Comparison of ENCODE assay signal across 8 mouse cellular contexts in genomic region chr2:164938146-164939091, GRCm38 (mm10). TPM values are rescaled to one million over a fixed set of nuclear protein-coding genes. Genes with fewer than 3 reads are reported as not detected.
DNase-seq lines count a peak whose midpoint lies in the region; ATAC-seq and TF ChIP-seq lines count a peak whose summit lies in the region.

No protein-coding gene starts in this region.

- H3K4me1 ChIP-seq in heart, postnatal 0 days (ENCODE audit: control insufficient read depth, insufficient read depth), result no peaks in the 10 kb centered on the region; the same call in 1 of the 2 replicates
- peaks cover 2% of the 10 kb centered on the region for H3K4me1 ChIP-seq in lung, embryonic 14.5 days (ENCODE audit: insufficient read depth)

- peak; percentile 25; the same call in 1 of the 2 replicates for ATAC-seq in heart, postnatal 0 days (ENCODE audit: insufficient read depth, low read depth)
- ATAC-seq in lung, embryonic 14.5 days (ENCODE audit: insufficient read depth), result peak; percentile 74

- peak; percentile 40 to 47 for DNase-seq in spleen, postnatal 36 days (ENCODE audit: low spot score in 2 of 2)
- no peak for DNase-seq in spleen, postnatal 14 days (ENCODE audit: low spot score in 2 of 2)
- DNase-seq in embryo, embryonic 10.5 days (ENCODE audit: low spot score), result peak; percentile 64
- DNase-seq in heart, postnatal 0 days (ENCODE audit: low spot score), result peak; percentile 20
- DNase-seq in kidney, postnatal 4 days, result peak; percentile 59 to 70
- peak; percentile 69 for DNase-seq in lung, embryonic 14.5 days
- peak; percentile 41 for DNase-seq in right cerebral cortex, postnatal 14 days
- DNase-seq in urinary bladder, postnatal 4 days (ENCODE audit: low spot score in 2 of 2), result no peak

- peak overlapping the region; percentile 28 for H3K4me3 ChIP-seq in heart, postnatal 0 days (ENCODE audit: low read depth, low read length)
- H3K4me3 ChIP-seq in lung, embryonic 14.5 days (ENCODE audit: low read depth, low read length), result peak overlapping the region; percentile 23

- TF ChIP-seq CTCF in heart, postnatal 0 days (IDR thresholded peaks at IDR 0.05; ENCODE audit: low read depth), result no peak
- no peak for TF ChIP-seq CTCF in lung, embryonic 14.5 days (IDR thresholded peaks at IDR 0.05; ENCODE audit: low read depth)

- H3K27me3 ChIP-seq in heart, postnatal 0 days (ENCODE audit: control insufficient read depth, insufficient read depth, low read length), result peaks cover 54% of the 10 kb centered on the region
- peaks cover 38% of the 10 kb centered on the region for H3K27me3 ChIP-seq in lung, embryonic 14.5 days (ENCODE audit: insufficient read depth, low read length)

- no peak overlapping the region for H3K27ac ChIP-seq in heart, postnatal 0 days (ENCODE audit: low read depth)
- H3K27ac ChIP-seq in lung, embryonic 14.5 days (ENCODE audit: low read depth), result no peak overlapping the region

- no peaks in the 10 kb centered on the region for H3K36me3 ChIP-seq in heart, postnatal 0 days (replicated peaks; ENCODE audit: control insufficient read depth, insufficient read depth, low read length)
- no peaks in the 10 kb centered on the region for H3K36me3 ChIP-seq in lung, embryonic 14.5 days (ENCODE audit: insufficient read depth)

- H3K9me3 ChIP-seq in heart, postnatal 0 days (replicated peaks; ENCODE audit: control insufficient read depth, low read length), result no peaks in the 10 kb centered on the region
- no peaks in the 10 kb centered on the region for H3K9me3 ChIP-seq in lung, embryonic 14.5 days (ENCODE audit: low read depth, low read length)

- WGBS in heart, postnatal 0 days, result 7% methylated on average over 39 of the region's 39 CpGs
- 2% methylated on average over 39 of the region's 39 CpGs for WGBS in lung, embryonic 14.5 days

- H3K4me2 ChIP-seq in heart, postnatal 0 days (ENCODE audit: low read depth, low read length), result peak overlapping the region; percentile 59
- peak overlapping the region; percentile 57 for H3K4me2 ChIP-seq in lung, embryonic 14.5 days

- TF ChIP-seq EP300 in heart, postnatal 0 days (IDR thresholded peaks at IDR 0.05; ENCODE audit: low read depth), result no peak

- H3K9ac ChIP-seq in heart, postnatal 0 days (replicated peaks; ENCODE audit: low read depth, low read length), result no peak overlapping the region
- H3K9ac ChIP-seq in lung, embryonic 14.5 days, result no peak overlapping the region; the same call in 1 of the 2 replicates

RNA-seq across cellular contexts. Expression of gene Mmp9, which starts 2.2 kb away (rescaled TPM):
- 0.08 and 2.1 TPM in 2 replicates for total RNA-seq in heart, postnatal 0 days (2014; rRNA removed; ENCODE audit: low replicate concordance)
- 0.32 and 0.64 TPM in 2 replicates for polyA plus RNA-seq in heart, postnatal 0 days (2015; fragmentation: Nextera tagmentation; extraction: Ambion mirVana)
- 0.24 and 0.25 TPM in 2 replicates for polyA plus RNA-seq in lung, embryonic 14.5 days (2014; fragmentation: Nextera tagmentation; extraction: Ambion mirVana)

RNA-seq across cellular contexts. Expression of gene Slc12a5, which starts 22.2 kb away (rescaled TPM):
- 0.50 and 3.5 TPM in 2 replicates for total RNA-seq in heart, postnatal 0 days (2014; rRNA removed; ENCODE audit: low replicate concordance)
- 0.31 and 0.48 TPM in 2 replicates for polyA plus RNA-seq in heart, postnatal 0 days (2015; fragmentation: Nextera tagmentation; extraction: Ambion mirVana)
- polyA plus RNA-seq in lung, embryonic 14.5 days (2014; fragmentation: Nextera tagmentation; extraction: Ambion mirVana), result 0.57 and 1.6 TPM in 2 replicates

RNA-seq across cellular contexts. Expression of gene Zfp335, which starts 26.9 kb away (rescaled TPM):
- total RNA-seq in heart, postnatal 0 days (2014; rRNA removed; ENCODE audit: low replicate concordance), result 18.0 and 19.6 TPM in 2 replicates
- polyA plus RNA-seq in heart, postnatal 0 days (2015; fragmentation: Nextera tagmentation; extraction: Ambion mirVana), result 3.7 TPM in 2 replicates
- polyA plus RNA-seq in lung, embryonic 14.5 days (2014; fragmentation: Nextera tagmentation; extraction: Ambion mirVana), result 14.8 and 15.8 TPM in 2 replicates

RNA-seq across cellular contexts. Expression of gene Pcif1, which starts 59.3 kb away (rescaled TPM):
- 51.8 and 63.6 TPM in 2 replicates for total RNA-seq in heart, postnatal 0 days (2014; rRNA removed; ENCODE audit: low replicate concordance)
- 50.6 and 54.2 TPM in 2 replicates for polyA plus RNA-seq in heart, postnatal 0 days (2015; fragmentation: Nextera tagmentation; extraction: Ambion mirVana)
- polyA plus RNA-seq in lung, embryonic 14.5 days (2014; fragmentation: Nextera tagmentation; extraction: Ambion mirVana), result 76.9 and 83.0 TPM in 2 replicates

Comparison
In these comparisons a context has a peak if more than half of its experiments do, and no peak if none do; other contexts are left out.
1. DNase-seq: peak in spleen, postnatal 36 days (2 of 2), embryo, embryonic 10.5 days (single experiment), heart, postnatal 0 days (single experiment), kidney, postnatal 4 days (2 of 2), lung, embryonic 14.5 days (single experiment) and right cerebral cortex, postnatal 14 days (single experiment); none in spleen, postnatal 14 days (0 of 2) and urinary bladder, postnatal 4 days (0 of 2).